Mouse (Mus musculus) hematopoietic stem cell, adult 5-6 weeks (primary cell): ENCODE measurements around the gene Nob1. TPM values are rescaled to one million over a fixed set of nuclear protein-coding genes. Genes with fewer than 3 reads are reported as not detected.
A peak's percentile ranks its signal among the peaks of the same experiment; 100 is the strongest.

Experiments
- ATAC-seq, 2 experiments: fragments of 125-278 bp in 1 of 2; replicated peaks in 1 of 2; 2 replicates each; pipeline ENCODE4 v1.8.0; 2016 to 2017; ENCODE audit warnings: inconsistent platforms in 2 of 2, mild to moderate bottlenecking in 2 of 2, moderate number of reproducible peaks in 2 of 2, low read depth in 1 of 2, moderate TSS enrichment in 1 of 2; ENCODE audit not compliant: low FRiP score in 2 of 2, poor library complexity in 2 of 2, severe bottlenecking in 2 of 2, insufficient read depth in 1 of 2, low TSS enrichment in 1 of 2
- total RNA-seq: library from RNA; stranded (forward); fragments of 172-1452, 232-1000 nt; gene quantifications from 2 replicates; pipeline ENCODE4 v1.2.3, GENCODE M21; 2017

Nob1 gene
- total RNA-seq, 1 experiment from 2014 or later: 38.5 TPM

DNA sequence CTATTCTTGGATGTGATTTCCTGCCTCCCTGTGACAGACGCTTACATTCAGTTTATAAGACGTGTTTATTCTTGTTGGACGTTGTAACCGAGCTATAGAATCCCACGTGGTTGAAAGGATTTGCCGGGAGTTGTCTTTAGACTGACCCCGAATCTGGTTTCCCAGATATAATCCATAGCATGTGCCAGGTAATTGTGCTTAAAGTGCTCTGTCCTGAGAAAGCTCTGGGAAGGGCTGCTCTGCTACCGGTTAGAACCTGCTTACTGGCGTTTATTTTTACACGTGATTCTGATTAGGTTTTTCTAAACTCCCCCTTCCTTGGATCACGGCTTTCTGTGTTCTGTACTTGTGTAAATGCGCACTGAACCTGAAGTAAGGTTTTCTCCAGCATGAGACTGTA, 27.2 kb downstream of the Nob1 start:
- no peak for ATAC-seq

DNA sequence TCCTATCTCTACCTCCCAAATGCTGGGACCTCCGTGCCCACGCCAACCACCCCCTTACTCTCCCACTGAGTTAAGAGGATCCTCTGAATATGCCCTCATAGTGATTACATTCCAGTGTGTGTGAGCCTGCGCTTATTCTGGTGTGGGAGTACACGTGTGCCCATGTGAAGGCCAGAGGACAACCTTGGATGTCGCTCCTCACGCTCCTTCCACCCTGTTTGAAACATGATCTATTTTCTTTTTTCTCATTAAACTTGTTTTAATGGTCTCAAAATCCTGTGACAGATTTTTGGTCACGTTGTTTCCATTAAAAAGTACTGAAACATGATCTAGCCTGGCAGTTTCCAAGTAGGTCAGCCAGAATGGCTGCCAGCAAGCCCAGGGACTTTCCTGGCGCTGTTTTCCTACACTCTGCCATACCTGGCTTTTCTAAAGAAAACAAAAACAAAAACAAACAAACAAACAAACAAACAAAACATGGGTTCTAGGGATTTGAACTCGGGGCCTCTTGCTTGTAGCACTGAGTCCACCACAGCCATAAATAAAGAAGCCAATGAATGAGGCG, 28.7 kb downstream of the Nob1 start:
- no peak for ATAC-seq

DNA sequence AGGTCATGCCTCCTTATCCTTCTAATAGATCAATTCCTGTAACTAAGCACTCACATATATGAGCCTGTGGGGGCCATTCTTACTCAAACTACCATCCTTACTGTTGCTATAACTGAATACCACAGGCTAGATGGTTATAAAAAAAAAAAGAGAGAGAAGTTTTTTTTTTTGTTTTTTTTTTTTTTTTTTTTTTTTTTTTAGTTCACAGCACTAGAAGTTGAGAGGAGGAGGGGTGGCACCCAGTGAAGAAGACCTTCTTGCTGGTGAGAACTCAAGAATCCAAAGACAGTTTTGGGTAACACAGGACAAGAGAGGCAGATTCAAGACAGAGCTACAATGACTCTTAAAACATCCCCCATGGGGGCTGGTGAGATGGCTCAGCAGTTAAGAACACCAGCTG, 29.5 kb downstream of the Nob1 start:
- no peak for ATAC-seq

DNA sequence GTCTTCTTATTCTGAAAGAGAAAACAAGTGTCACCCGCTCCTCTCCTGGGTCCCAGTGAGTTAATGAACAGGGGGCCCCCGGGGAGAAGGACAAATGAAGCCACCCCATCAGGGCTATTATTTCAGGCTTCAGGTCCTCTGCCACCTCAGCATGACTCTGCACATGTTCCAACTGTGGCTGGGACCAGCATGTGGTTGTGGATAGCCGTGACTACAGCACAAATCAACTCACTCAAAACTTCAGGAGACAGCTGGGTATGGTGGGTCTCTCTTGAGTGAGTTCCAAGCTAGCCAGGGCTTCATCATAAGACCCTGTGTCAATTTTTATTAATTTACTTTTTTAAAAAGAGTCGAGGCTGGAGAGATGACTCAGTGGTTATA, 33.7 kb downstream of the Nob1 start:
- no peak for ATAC-seq

DNA sequence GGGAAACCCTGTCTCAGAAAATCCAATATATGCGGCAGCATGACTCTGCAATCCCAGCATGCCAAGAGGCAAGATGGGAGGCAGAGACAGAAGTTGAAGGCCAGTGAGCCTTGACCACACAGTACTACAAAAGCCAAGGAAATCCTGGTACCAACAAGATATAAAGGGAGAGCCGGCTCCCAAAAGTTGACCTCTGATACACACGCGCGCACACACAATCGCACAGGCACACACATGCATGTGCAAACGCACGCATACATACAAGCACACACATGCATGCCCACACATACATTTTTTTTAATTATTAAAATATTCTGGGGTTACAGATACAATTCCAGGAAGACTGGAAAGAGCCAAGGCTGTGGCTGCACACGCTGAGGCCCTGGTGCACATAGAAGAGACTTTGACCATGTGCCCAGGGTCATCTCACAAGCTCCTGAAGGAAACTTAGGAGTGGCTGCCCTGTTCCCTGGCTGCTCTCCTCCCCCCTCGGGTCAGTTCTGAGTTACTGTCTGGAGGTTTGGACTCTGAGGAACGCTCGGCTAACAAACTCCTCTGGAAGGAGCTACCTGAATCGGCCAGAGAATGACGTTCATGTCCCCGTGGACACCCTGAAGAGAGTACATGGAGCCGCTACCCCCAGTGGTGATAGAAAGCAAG, 34.2 kb downstream of the Nob1 start:
- ATAC-seq: no peak

GRCm38 (mm10) chr8:107389557-107389956, 35.3 kb downstream of the Nob1 start:
- ATAC-seq: no peak

GRCm38 (mm10) chr8:107387861-107388260, 37.0 kb downstream of the Nob1 start:
- no peak for ATAC-seq

- peak; percentile 52 to 56; a peak in 1 of 4 replicates for ATAC-seq
These were observed 38.2 kb downstream of the Nob1 start for GRCm38 (mm10) chr8:107386642-107387041.

GRCm38 (mm10) chr8:107386171-107386570, 38.7 kb downstream of the Nob1 start:
- ATAC-seq: peak in 1 of 2 experiments; percentile 24; a peak in 1 of 4 replicates

DNA sequence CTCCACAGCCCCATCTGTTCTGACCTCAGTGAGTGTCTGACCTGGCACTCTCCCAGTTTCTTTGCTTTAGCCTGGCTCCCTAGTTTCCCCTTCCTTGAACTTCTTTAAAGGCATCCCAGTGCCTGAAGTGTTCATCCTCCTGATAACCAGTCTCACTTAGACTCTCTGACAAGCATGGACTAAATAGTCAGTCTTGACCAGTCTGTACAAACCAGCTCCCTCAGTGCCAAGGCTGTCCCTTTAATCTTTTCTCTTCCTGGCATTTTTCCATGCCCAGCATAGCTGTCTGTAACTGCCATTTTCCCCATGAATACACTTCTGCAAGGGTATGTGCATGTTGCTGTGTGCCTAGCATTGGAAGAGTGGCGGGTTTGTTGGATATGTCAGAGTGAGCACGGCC, 39.8 kb downstream of the Nob1 start:
- no peak for ATAC-seq

GRCm38 (mm10) chr8:107384651-107385050, 40.2 kb downstream of the Nob1 start:
- no peak for ATAC-seq

DNA sequence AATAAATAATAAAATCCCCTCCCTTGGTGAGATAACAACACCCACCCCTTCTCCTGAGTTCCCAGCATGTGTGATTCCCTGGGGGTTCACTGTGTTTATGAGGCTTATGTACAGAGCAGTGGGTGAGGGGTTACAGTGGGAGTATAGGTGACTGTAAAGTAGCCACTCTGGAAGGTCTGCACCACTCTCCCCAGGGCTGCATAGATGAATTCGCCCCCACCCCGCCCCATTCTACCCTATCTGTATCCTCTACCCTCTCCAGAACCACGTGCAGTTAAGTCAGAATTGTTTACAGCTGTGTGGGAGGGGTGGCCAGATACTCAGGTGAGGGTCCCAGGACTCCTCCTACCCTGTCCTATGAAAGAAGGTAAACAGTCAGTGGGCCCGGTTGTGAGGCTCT, 42.0 kb downstream of the Nob1 start:
- ATAC-seq: no peak

DNA sequence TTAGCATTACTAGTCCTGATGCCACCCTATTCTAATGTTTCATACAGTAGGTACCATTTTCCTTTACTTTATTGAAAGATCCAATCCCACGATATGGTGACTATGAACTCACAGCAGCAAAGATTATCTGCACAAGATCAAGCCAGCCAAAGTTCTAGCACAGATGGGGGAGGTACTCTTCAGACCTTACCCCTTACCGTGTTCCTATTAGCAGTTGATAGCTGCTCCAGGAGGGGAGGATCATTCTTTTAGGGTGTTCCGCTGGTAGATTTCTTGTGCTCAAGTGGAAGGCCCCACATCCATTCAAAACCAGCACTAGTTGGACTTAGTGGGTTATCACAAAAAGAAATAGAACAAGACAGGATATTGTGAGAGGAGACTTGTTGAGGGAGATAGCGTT, 43.2 kb downstream of the Nob1 start:
- ATAC-seq: no peak

DNA sequence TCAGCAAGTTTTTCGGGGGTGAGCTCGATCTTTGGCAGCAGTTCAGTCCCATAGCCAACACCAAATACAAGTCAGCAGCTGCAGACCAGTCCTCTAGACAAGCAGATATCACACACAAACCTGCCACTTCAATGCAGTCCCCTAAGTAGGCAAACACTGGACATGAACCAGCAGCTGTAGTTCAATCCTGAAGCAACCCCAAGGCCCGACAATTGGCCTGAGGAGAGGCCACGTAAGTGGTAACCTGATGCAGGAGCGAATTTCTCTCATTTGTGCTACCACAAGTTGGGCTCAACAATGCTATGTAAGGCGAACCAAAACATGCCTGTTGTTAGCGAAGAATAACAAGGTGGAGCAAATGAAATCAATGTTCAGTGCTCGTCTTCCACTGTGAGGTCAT, 44.1 kb downstream of the Nob1 start:
- ATAC-seq: no peak

DNA sequence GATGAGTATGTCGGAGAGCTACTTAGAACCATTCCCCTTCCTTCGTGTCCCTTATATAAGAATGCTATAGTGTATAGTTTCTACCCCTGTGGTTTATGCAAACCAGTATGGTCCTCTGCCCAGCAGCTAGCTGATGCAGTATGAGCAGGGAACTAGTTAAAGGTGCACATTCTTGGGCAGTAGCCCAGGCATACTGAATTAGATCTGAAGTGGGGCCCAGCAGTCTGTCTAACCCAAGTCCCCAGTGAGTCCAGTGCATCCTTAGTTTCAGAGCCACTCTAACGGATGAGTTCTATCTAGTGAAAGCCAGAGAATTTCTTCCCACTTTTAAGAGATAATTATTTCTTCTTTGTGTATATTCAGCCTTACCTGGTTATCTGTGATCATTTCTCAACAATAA, 47.5 kb downstream of the Nob1 start:
- ATAC-seq: no peak

DNA sequence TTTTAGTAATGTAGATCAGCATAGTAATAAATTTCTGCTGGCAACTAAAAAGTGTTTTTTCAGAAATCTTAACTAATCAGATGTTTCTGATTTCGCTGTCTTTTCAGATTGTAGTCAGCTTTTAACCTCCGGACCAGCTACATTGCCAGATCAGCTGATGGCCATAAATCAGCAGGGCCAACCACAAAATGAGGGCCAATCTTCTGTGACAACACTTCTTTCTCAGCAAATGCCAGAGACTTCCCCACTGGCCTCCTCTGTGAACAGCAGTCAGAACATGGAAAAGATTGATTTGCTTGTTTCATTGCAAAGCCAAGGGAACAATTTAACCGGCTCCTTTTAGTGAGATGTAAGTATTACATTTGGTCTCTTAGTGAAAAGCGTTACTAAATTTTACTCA, 54.5 kb downstream of the Nob1 start:
- no peak for ATAC-seq
